Mouse (Mus musculus) CH12.LX (cell line): ENCODE data around the gene Slc1a6. TPM values are rescaled to one million over a fixed set of nuclear protein-coding genes. Genes with fewer than 3 reads are reported as not detected.

ENCODE experiments used
- DNase-seq: peaks from one replicate; pipeline ENCODE4 v3.0.0-alpha.2; 2013; ENCODE audit errors: extremely low read depth
- H3K27ac ChIP-seq: 2 replicates; pipeline ENCODE4 v1.5.1; 2012; ENCODE audit warnings: low read depth, mild to moderate bottlenecking, control low read depth, moderate library complexity; ENCODE audit not compliant: insufficient read depth
- H3K27me3 ChIP-seq: replicated peaks from 2 replicates; pipeline ENCODE3; 2012; ENCODE audit warnings: inconsistent platforms
- H3K36me3 ChIP-seq, 2 experiments: replicated peaks in 1 of 2; 2 replicates each; pipeline versions ENCODE3 to v1.6.1; 2012; ENCODE audit warnings: inconsistent platforms in 1 of 2, low read length in 1 of 2, mild to moderate bottlenecking in 1 of 2, mixed read lengths in 1 of 2, moderate library complexity in 1 of 2; ENCODE audit not compliant: control insufficient read depth in 1 of 2, insufficient read depth in 1 of 2
- H3K4me1 ChIP-seq, 2 experiments: 2 replicates each; pipeline ENCODE4 v1.6.1; 2012; ENCODE audit warnings: inconsistent platforms in 1 of 2, moderate library complexity in 1 of 2; ENCODE audit not compliant: insufficient read depth in 2 of 2, control insufficient read depth in 1 of 2
- H3K4me2 ChIP-seq: 2 replicates; pipeline ENCODE4 v1.6.1; 2012; ENCODE audit warnings: low read depth, mild to moderate bottlenecking, control low read depth; ENCODE audit not compliant: poor library complexity, insufficient read depth, severe bottlenecking
- H3K4me3 ChIP-seq, 3 experiments: fragments of 150-350 bp in 1 of 3; sonication (generic) in 1 of 3; replicated peaks in 1 of 3; 2 replicates each; pipeline versions ENCODE3 to v1.5.1; 2011 to 2012; ENCODE audit warnings: low read depth in 2 of 3, low read length in 2 of 3, mild to moderate bottlenecking in 2 of 3, moderate library complexity in 2 of 3, control low read depth in 1 of 3, improper control_type of control experiment in 1 of 3, inconsistent platforms in 1 of 3, mixed read lengths in 1 of 3; ENCODE audit not compliant: poor library complexity in 1 of 3
- H3K79me2 ChIP-seq: replicated peaks from 2 replicates; pipeline ENCODE4 v1.6.1; 2012; ENCODE audit warnings: mild to moderate bottlenecking, moderate library complexity; ENCODE audit not compliant: control insufficient read depth, poor library complexity, insufficient read depth, severe bottlenecking; ENCODE audit errors: extremely low read depth
- H3K9ac ChIP-seq: 2 replicates; pipeline ENCODE4 v1.6.1; 2012; ENCODE audit warnings: low read depth, mild to moderate bottlenecking, control low read depth, moderate library complexity; ENCODE audit not compliant: insufficient read depth
- H3K9me3 ChIP-seq: replicated peaks from 2 replicates; pipeline ENCODE3; 2012; ENCODE audit warnings: low read length, inconsistent platforms, mixed read lengths
- BHLHE40 ChIP-seq: IDR thresholded peaks from 2 replicates; pipeline ENCODE4 v1.6.1; 2011; ENCODE audit warnings: mild to moderate bottlenecking, low read depth, low read length, improper control_type of control experiment
- CHD1 ChIP-seq: IDR thresholded peaks from 2 replicates; pipeline ENCODE4 v1.6.1; 2012; ENCODE audit warnings: low read depth, low read length, improper control_type of control experiment, inconsistent platforms
- CTCF ChIP-seq, 2 experiments: IDR thresholded peaks in 1 of 2; conservative IDR thresholded peaks in 1 of 2; 2 replicates each; pipeline ENCODE4 v1.5.1; 2011 to 2012; ENCODE audit warnings: low read depth in 2 of 2, low read length in 2 of 2, improper control_type of control experiment in 1 of 2, inconsistent platforms in 1 of 2, mild to moderate bottlenecking in 1 of 2, moderate library complexity in 1 of 2
- E2F4 ChIP-seq: IDR thresholded peaks from 2 replicates; pipeline ENCODE4 v1.6.1; 2011; ENCODE audit warnings: low read depth, low read length, improper control_type of control experiment; ENCODE audit not compliant: insufficient replicate concordance
- ELF1 ChIP-seq: IDR thresholded peaks from 2 replicates; pipeline ENCODE4 v1.6.1; 2014; ENCODE audit warnings: low read depth, mild to moderate bottlenecking, inconsistent platforms, low read length, improper control_type of control experiment
- GABPA ChIP-seq: IDR thresholded peaks from 2 replicates; pipeline ENCODE4 v1.6.1; 2012; ENCODE audit warnings: low read depth, low read length, improper control_type of control experiment, inconsistent platforms; ENCODE audit not compliant: insufficient replicate concordance
- HCFC1 ChIP-seq: IDR thresholded peaks from 2 replicates; pipeline ENCODE4 v1.6.1; 2012; ENCODE audit warnings: low read depth, mild to moderate bottlenecking, inconsistent platforms, low read length, improper control_type of control experiment
- IRF4 ChIP-seq: IDR thresholded peaks from 2 replicates; pipeline ENCODE4 v1.6.1; 2014; ENCODE audit warnings: low read depth, mild to moderate bottlenecking, inconsistent platforms, low read length, improper control_type of control experiment
- KAT2A ChIP-seq: IDR thresholded peaks from 2 replicates; pipeline ENCODE4 v1.6.1; 2012; ENCODE audit warnings: low read length, improper control_type of control experiment, inconsistent platforms; ENCODE audit not compliant: insufficient replicate concordance
- MAZ ChIP-seq: IDR thresholded peaks from 2 replicates; pipeline ENCODE4 v1.6.1; 2012; ENCODE audit warnings: low read depth, mild to moderate bottlenecking, inconsistent platforms, low read length, improper control_type of control experiment, moderate library complexity
- MEF2A ChIP-seq: IDR thresholded peaks from 2 replicates; pipeline ENCODE4 v1.6.1; 2014; ENCODE audit warnings: low read depth, mild to moderate bottlenecking, inconsistent platforms, low read length, improper control_type of control experiment, borderline replicate concordance
- MXI1 ChIP-seq: IDR thresholded peaks from 2 replicates; pipeline ENCODE4 v1.6.1; 2011; ENCODE audit warnings: mild to moderate bottlenecking, low read depth, low read length, improper control_type of control experiment
- MYC ChIP-seq: IDR thresholded peaks from 2 replicates; pipeline ENCODE4 v1.6.1; 2011; ENCODE audit warnings: low read depth, mild to moderate bottlenecking, improper control_type of control experiment, low read length
- NELFE ChIP-seq: IDR thresholded peaks from 2 replicates; pipeline ENCODE4 v1.6.1; 2011; ENCODE audit warnings: low read depth, low read length, improper control_type of control experiment
- NRF1 ChIP-seq: IDR thresholded peaks from 2 replicates; pipeline ENCODE4 v1.6.1; 2014; ENCODE audit warnings: low read depth, mild to moderate bottlenecking, inconsistent platforms, low read length, improper control_type of control experiment, moderate library complexity
- PAX5 ChIP-seq: IDR thresholded peaks from 2 replicates; pipeline ENCODE4 v1.6.1; 2012; ENCODE audit warnings: low read length, inconsistent platforms, mixed read lengths
- POLR2AphosphoS2 ChIP-seq: IDR thresholded peaks from 2 replicates; pipeline ENCODE4 v1.6.1; 2011; ENCODE audit warnings: low read depth, low read length, improper control_type of control experiment
- RAD21 ChIP-seq: IDR thresholded peaks from 2 replicates; pipeline ENCODE4 v1.6.1; 2011; ENCODE audit warnings: low read depth, mild to moderate bottlenecking, low read length, improper control_type of control experiment, moderate library complexity
- RCOR1 ChIP-seq: conservative IDR thresholded peaks from 2 replicates; pipeline ENCODE4 v1.6.1; 2012; ENCODE audit warnings: low read depth, mild to moderate bottlenecking, inconsistent platforms, low read length, improper control_type of control experiment
- SMC3 ChIP-seq: IDR thresholded peaks from 2 replicates; pipeline ENCODE4 v1.6.1; 2011; ENCODE audit warnings: low read depth, low read length, improper control_type of control experiment
- TBP ChIP-seq: conservative IDR thresholded peaks from 2 replicates; pipeline ENCODE4 v1.6.1; 2011; ENCODE audit warnings: low read depth, low read length, improper control_type of control experiment
- UBTF ChIP-seq: IDR thresholded peaks from 2 replicates; pipeline ENCODE4 v1.6.1; 2012; ENCODE audit warnings: low read depth, mild to moderate bottlenecking, inconsistent platforms, low read length, improper control_type of control experiment, moderate library complexity
- ZKSCAN1 ChIP-seq: IDR thresholded peaks from 2 replicates; pipeline ENCODE4 v1.6.1; 2012; ENCODE audit warnings: low read depth, inconsistent platforms, low read length, improper control_type of control experiment, borderline replicate concordance
- dilution Hi-C: fragments of 300-500 bp; cut with MboI; formaldehyde crosslinking; loops from 2 replicates; pipeline ENCODE4 v1.14.3; 2020; ENCODE audit warnings: low sequenced_read_pairs; ENCODE audit not compliant: extremely low pct_unique_long_range_greater_than_20kb, extremely low pct_ligation_motif_present
- in situ Hi-C: fragments of 300-500 bp; cut with MboI; formaldehyde crosslinking; loops from 3 replicates; pipeline ENCODE4 v1.14.3; 2019; ENCODE audit warnings: low sequenced_read_pairs, low pct_ligation_motif_present, low pct_unique_long_range_greater_than_20kb, mixed read lengths
- polyA plus RNA-seq: library from polyadenylated mRNA; unstranded; fragments of >175 nt; gene quantifications from 2 replicates; pipeline ENCODE4 v1.2.1, GENCODE M21; 2012; ENCODE audit warnings: low read depth; ENCODE audit not compliant: insufficient read length
- total RNA-seq, 2 experiments: library from RNA; depleted of rRNA; stranded (reverse); fragments of 300-350 nt in 1 of 2; fragments of >200 nt in 1 of 2; gene quantifications; 2 replicates each; pipeline ENCODE4 v1.2.3; 2012 to 2014

The Slc1a6 gene
- total and polyA plus RNA-seq, 3 experiments = 0.04 TPM; not detected in 2

DNA sequence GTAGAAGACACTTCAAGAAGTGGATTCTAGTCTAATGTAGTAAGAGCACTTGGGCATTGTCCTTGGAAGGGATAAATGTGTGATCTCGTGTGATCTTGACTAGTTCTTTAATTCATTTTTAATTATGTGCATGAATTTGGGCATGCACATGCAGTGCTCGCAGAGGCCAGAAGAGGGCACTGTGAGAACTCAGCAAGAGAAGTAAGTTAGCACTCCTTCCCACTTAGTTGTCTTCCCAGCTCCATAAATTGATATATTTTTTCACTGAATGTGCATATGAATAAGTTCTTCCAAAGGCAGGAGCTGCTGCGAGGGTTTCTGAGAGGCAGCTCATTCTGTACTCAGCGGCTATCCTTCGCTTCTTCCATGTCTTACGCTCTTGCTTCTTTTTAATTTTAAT lies 24.3 kb upstream of the Slc1a6 start:
- H3K9ac ChIP-seq = no peak overlapping the region
- TF ChIP-seq ELF1 (no peak), CTCF (conservative IDR thresholded peaks at IDR 0.05 in 1 of 2, IDR thresholded peaks at IDR 0.05 in 1 of 2; ENCODE audit: low read depth in 2 of 2, low read length in 2 of 2) (peak; percentile 77 to 90), SMC3 (peak; percentile 72), RAD21 (peak; percentile 57), PAX5 (no peak)
- no peaks in the 10 kb centered on the region for H3K79me2 ChIP-seq
- H3K4me1 ChIP-seq = no peaks in the 10 kb centered on the region
- peaks cover 7% of the 10 kb centered on the region for H3K9me3 ChIP-seq
- H3K36me3 ChIP-seq = no peaks in the 10 kb centered on the region
- dilution Hi-C loops (no loop called here), in situ Hi-C loops (no loop called here)
- no peak overlapping the region for H3K4me2 ChIP-seq
- peak; percentile 21 for DNase-seq
- peaks cover 18% of the 10 kb centered on the region for H3K27me3 ChIP-seq
- no peak overlapping the region for H3K4me3 ChIP-seq
- no peak overlapping the region for H3K27ac ChIP-seq

DNA sequence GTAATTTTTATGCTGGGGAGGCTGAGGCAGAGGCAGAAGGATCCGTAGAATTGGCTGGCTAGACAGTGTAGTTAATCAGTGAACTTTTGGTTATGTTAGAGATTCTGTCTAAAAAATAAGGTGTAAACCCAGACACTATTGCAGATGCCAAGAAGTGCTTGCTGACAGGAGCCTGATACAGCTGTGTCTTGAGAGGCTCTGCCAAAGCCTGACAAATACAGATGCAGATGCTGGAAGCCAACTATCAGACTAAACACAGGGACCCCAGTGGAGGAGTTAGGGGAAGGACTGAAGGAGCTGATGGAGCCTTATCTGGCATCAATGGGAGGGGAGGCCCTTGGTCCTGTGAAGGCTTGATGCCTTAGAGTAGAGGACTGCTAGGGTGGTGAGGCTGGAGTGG lies 14.7 kb upstream of the Slc1a6 start:
- DNase-seq = no peak
- in situ Hi-C loops = no loop called here
- Histone ChIP-seq H3K36me3 (no peaks in the 10 kb centered on the region), H3K9ac (no peak overlapping the region), H3K27ac (no peak overlapping the region), H3K4me1 (no peaks in the 10 kb centered on the region), H3K4me3 (no peak overlapping the region), H3K27me3 (peaks cover 16% of the 10 kb centered on the region), H3K79me2 (no peaks in the 10 kb centered on the region), H3K4me2 (no peak overlapping the region), H3K9me3 (peaks cover 2% of the 10 kb centered on the region)
- dilution Hi-C loops = no loop called here
- TF ChIP-seq MEF2A = no peak
- no peak for TF ChIP-seq MYC
- TF ChIP-seq KAT2A = no peak
- no peak for TF ChIP-seq CHD1
- no peak for TF ChIP-seq CTCF (conservative IDR thresholded peaks at IDR 0.05 in 1 of 2, IDR thresholded peaks at IDR 0.05 in 1 of 2; ENCODE audit: low read depth in 2 of 2, low read length in 2 of 2)
- TF ChIP-seq MXI1 = no peak
- no peak for TF ChIP-seq RCOR1
- TF ChIP-seq ZKSCAN1 = no peak
- TF ChIP-seq IRF4 = no peak
- TF ChIP-seq MAZ = no peak
- no peak for TF ChIP-seq POLR2AphosphoS2
- TF ChIP-seq NRF1 = no peak
- no peak for TF ChIP-seq BHLHE40
- no peak for TF ChIP-seq GABPA
- no peak for TF ChIP-seq NELFE
- TF ChIP-seq HCFC1 = no peak
- TF ChIP-seq SMC3 = no peak
- TF ChIP-seq E2F4 = no peak
- no peak for TF ChIP-seq TBP
- no peak for TF ChIP-seq UBTF
